Mouse (Mus musculus) gastrocnemius, postnatal 4 days (tissue): ENCODE measurements around the gene Tmtc1. TPM values are rescaled to one million over a fixed set of nuclear protein-coding genes. Genes with fewer than 3 reads are reported as not detected.

Experiments
- DNase-seq, 2 experiments: peaks; one replicate each; pipeline ENCODE4 v3.0.0; 2021 to 2022; ENCODE audit warnings: low spot score in 2 of 2, mixed read lengths in 2 of 2
- total RNA-seq, 2 experiments: library from RNA; stranded (reverse); gene quantifications; 2 replicates each; pipeline ENCODE4 v1.2.3; 2021

Tmtc1 gene
- total RNA-seq, 2 experiments from 2014 or later: 27.4 to 30.2 TPM

DNA sequence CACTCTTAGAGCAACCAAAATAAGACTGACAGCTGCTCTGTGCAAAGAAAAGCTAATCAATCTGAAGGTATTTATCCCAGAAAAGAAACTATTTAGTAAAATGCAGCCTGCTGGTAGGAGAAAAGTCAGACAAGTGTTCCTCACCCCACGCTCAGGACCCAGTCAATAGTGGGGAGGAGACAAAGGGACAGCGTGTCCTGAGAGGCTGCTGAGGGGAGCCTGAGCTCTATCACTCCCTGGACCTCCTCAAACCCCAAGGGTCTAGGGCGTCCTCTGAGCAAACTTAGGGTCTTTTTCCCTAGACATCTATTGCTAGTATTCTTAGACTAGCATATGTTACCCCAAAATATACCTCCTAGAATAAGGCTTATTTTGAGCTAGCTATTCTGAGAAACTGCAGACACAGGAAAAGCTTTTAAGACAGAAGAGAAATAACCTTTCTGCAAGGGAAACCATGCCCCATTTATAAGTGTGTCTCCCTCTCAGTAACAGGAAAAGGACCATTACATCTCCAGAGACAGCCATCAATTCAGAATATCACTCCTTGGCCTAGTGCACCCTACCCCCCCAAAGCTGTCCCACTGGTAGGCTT, 68.5 kb downstream of the Tmtc1 start:
- DNase-seq: no peak

DNA sequence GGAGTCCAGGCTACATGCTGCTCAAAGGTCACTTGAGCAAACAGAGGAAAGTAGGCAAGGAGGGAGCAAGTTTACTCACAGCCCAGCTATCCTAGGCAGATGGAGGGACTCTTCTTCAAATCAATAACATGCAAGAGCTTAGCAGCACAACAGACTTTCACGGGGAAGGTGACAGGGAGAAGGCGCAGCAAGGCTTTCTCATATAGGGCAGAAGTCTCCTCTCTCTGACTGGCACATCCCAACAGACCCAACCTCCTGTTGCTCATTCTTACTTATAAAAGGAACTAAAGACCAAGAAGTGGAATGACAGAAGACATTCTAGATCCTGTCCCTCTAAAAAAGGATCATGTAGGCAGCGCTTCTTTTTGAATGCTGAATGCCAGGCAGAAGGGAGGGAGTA, 69.2 kb downstream of the Tmtc1 start:
- DNase-seq: no peak

DNA sequence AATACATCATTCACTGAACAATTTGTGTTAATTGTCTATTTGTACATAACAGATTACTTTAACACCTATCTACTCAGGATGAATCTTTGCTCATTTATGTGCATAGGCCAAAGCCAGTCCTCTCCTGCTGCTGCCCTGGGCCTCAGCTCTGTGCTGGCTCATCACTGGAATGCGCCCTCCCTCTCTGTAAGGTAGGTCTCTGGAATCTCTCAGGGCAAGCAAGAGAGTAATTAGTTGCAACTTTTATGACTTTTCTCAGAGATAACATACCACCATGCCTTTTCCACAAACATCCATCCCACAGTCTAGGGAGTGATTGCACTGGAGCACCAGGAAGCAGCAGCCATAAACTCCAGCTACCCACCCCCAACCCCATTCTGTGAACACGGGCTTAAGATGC, 70.7 kb downstream of the Tmtc1 start:
- DNase-seq: no peak

DNA sequence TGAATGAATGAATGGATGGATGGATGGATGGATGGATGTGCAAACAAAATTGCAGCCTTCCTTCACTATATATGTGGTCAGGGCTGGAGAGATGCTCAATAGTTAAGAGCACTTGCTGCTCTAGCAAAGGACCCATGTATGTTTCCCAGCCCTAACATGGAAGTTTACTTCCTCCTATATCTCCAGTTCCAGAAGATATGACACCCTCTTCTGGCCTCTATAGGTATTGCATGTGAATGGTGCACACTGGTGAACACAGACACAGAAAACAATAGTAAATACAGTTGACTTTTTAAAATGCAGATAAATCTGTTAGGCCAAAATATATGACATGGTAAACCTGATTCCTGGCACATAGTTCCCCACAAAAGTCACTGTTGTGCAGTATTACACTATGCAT, 73.0 kb downstream of the Tmtc1 start:
- DNase-seq: no peak

DNA sequence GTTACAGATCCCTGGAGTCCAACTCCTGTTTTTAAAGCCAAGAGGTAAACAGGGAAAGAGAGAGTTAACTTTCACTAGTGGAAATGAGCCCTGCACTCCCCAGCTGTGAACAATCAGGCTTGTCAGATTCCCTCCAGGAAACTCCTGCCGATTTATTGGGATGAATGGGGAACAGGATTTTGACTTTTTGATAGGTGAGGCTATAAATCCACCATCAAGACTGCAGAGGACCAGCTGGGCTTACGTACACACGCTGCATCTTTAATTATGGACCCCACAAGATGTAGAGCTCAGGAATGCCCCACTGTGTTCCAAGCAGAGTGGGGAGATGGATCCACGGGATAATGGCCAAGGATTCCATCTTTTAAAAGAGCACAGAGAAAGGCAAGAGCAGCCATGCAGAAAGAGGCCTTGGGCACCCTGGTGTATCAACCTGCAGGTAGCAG, 77.1 kb downstream of the Tmtc1 start:
- DNase-seq: no peak

DNA sequence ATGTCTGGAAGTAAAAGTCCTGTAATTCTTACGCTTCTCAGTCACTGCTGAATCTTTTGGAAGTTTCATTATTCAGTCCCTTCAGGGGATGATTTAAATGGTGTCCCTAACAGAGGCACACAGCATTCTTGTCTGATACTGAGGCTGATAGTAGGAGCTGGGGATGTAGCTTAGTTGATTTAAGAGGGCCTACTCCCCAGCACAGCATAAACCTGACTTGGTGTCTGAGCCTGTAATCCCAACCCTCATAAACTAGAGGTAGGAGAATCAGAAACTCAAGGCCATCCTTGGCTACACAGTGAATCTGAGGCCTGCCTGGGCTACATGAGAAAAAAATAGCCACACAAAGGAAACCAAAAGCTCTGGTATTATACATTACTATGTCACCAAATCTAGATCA, 77.6 kb downstream of the Tmtc1 start:
- DNase-seq: no peak

DNA sequence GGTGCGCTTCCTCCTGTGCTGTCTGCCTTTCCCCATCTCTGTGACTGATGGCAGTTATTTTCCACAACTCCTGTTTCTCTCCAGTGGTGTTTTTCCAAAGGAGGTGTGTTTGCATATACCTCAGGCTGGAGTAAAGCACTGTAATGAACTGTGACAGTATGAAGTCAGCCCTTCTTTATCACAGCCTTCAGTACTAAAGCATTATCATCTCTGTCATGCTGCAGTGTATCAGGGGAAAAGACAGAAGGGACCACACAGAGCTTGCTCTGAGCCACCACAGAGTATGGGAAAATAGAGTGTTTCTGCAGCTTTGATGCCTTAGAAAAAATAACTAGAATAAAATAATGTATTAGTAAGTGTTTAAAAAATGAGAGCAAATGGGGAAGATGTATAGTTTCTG, 81.0 kb downstream of the Tmtc1 start:
- DNase-seq: no peak

DNA sequence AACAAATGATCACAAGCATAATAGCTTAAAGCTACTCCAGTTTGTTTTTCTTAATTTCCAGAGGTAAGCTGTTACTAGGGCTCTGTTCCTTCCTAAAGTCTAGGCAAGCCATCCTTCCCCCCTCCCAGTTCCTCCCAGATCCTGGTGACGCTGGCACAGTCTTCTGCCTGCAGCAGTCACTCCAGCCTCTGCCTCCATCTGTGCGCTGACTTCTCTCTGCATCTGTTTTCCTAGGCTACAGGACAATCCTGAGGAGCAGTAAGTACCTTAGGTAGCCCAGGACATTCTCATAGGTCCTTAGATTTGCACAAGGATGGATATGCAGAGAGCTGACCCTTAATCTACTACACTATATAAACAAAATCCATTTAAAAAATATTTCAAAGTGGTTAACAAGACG, 81.7 kb downstream of the Tmtc1 start:
- no peak for DNase-seq

DNA sequence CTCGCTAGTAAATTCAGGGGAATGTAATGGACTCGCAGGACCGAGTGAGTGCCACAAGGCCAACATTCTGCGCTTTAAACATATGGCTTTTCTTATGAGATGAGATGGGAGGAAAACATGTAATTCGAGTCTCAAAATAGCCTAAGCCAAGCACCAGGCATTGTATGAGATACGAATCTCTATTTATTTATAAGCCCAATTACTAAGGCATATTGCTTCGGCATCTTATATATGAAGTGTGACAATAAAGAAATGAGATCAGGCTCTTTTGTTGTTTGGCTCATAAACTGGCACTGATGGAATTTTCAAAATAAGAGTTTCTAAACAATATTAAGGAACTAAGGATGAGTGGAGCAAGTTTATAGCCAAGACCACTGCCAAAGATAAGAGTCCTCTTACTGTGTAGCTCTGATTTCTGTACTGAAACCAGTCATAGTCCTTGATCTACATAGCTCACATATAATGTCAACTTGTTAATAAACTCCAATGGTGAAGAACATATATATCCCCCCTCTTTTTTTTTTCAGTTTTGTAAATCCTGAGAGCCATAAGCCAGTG, 84.8 kb downstream of the Tmtc1 start:
- no peak for DNase-seq

DNA sequence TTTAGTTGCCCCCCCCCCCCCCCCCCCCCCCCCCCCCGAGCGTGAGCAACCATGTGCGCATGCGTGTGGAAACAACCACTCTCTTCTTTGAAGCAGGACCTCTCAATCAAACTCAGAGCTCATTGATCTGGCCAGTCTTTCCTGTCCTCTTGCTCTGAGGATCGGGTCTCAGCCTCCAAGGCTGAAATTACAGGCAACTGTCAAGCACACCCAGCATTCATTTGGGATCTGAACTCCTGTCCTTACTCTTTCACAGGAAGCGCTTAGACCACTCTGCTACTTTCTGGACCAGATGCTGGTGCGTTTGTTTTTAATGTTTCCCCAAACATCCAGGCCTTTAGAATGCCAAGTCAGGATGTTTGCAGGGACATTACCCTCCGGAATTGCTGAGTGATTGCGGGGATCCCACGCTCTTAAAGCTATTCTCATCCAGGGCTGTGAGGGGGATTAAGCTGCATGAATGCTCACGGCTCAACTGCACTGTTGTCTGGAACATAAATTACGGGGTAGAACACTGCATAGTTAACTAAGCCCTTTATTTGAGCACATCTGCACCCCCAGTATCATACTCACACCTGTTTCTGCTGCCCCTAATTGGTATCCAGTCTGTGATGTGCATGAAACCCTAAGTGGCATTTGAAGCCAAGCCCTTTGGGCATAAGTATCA, 85.5 kb downstream of the Tmtc1 start:
- DNase-seq: no peak

DNA sequence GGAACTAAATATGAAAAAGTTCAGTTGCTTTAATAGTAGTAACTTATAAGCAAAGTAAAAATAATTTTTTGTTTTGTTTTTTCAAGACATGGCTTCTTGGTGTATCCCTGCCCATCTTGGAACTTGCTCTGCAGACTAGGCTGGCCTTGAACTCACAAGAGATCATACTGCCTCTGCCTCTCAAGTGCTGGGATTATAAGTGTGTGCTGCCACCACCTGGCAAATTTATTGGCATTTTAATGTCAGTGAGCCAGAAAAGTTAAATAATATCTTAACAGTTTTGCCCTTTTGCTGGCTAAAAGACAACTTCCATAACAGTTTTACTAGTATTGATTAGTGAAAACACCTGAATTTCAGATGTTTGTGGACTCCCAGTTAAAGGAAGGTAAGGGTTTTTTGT, 88.0 kb downstream of the Tmtc1 start:
- DNase-seq: no peak

DNA sequence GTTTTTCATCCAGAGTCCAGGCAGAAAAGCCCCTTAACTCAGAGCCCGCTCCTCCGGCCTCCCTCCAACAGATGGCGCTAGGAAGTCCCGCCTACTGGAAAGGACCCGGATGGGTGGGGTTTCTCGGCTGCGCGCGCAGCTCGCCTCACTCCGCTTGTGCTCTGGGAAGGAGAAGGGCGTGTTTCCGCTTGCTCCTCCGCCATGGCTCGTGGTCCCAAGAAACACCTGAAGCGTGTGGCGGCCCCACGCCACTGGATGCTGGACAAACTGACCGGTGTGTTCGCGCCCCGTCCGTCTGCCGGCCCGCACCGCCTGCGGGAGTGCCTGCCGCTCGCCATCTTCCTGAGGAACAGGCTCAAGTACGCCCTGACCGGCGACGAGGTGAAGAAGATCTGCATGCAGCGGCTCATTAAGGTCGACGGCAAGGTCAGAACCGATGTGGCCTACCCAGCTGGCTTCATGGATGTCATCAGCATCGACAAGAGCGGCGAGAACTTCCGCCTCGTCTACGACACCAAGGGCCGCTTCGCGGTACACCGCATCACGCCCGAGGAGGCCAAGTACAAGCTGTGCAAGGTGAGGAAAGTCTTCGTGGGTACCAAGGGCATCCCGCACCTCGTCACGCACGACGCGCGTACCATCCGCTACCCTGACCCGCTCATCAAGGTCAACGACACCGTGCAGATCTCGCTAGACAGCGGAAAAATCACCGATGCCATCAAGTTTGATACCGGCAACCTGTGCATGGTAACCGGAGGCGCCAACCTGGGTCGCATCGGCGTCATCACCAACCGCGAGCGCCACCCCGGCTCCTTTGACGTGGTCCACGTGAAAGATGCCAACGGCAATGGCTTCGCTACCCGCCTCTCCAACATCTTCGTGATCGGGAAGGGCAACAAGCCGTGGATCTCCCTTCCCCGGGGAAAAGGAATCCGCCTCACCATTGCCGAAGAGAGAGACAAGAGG, 89.4 kb downstream of the Tmtc1 start:
- DNase-seq: peak; percentile 54 to 73

DNA sequence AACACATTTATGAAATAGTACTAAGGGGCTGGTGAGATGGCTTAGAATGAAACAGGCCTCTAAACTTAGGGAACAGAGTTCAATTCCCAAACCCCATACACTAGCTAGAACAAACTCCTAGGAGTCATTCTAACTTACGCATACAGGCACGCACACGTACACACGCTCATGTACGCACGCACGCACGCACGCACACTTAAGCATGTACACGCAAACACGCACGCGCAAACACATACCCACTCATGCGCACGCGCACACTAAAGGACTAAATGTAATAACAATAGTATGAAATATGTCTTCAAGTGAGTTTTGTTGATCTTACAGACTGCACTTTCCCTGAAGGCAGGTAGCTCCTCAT, 90.1 kb downstream of the Tmtc1 start:
- no peak for DNase-seq

DNA sequence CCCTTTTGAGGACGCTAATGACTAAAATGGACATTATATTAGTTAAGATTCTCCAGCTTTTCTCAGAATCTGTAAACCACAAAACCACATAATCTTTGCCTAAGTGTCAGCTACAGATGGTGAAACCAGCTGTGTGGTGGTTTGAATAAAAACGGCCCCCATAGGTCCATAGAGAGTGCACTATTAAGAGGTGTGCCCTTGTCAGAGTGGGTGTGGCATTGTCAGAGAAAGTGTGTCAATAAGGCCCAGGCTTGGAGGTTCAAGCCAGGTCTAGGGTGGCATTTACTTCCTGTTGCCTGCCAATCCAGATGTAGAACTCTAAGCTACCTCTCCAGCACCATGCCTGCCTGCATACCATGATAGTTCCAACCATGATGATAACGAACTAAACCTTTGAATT, 99.2 kb downstream of the Tmtc1 start:
- no peak for DNase-seq

DNA sequence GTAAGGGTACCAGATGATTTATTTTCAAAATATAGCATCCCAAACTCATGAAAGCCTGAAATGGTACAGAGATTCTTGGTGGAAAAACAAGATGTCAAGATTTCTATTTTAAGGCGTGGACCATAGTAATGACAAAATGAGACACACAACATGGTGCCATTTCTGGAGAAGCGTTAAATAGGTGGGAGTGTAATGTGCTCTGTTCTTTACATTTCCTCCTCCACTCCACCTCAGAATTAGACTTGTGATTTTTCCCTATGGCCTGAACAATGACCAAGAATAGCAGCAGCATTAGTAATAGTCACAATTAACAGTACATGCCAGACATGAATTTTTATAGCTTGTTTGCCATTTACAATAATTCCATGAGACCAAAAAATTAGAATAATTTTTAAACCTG, 102.0 kb downstream of the Tmtc1 start:
- DNase-seq: no peak

DNA sequence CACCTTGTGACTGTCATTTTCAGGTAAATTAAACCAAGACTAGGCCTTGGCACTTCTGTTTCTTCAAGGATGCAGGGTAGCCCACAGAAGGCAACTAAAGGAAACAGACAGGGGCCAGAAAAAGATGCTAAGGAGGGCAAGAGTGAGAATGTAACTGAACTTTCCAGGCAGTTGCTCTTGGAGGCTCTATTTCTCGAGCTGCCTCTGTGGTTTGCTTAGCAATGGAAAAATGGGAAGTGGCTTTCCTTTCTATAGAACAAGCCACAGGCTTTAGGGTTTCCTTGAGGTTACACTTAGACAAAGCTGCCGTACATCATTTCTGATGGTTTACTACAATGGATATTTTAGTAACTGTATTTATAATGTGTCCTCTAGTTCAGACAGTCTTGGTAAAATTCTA, 102.4 kb downstream of the Tmtc1 start:
- DNase-seq: no peak

DNA sequence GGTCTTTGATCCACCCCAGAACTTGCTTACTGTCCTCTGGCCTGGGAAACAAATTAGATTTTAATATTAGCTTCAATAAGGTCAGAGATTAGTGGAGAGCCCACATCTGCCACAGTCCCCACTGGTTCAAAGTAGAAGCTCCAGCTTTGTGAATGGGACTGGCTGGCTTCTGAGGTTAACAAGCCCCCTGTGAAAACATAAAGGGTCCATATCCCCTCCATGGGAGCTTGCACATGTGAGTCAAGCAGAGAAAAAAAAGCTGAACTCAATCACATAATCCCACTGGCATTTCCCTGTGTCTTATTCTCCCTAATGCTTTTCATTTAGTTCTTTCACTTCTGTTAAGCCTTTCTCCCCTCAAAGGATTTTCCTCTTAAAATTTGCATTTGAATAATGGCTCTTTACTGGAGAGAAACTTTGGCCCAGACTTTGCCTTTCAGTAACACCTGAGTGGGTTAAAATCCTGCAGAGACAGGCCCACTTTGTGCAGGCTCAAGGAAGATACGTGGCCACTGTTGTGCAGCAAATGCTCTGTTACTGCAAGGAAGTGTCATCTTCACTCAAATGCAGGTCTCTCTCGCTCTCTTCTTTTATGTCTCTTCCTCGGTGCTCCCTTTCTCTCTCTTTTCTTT, 105.7 kb downstream of the Tmtc1 start:
- DNase-seq: no peak

DNA sequence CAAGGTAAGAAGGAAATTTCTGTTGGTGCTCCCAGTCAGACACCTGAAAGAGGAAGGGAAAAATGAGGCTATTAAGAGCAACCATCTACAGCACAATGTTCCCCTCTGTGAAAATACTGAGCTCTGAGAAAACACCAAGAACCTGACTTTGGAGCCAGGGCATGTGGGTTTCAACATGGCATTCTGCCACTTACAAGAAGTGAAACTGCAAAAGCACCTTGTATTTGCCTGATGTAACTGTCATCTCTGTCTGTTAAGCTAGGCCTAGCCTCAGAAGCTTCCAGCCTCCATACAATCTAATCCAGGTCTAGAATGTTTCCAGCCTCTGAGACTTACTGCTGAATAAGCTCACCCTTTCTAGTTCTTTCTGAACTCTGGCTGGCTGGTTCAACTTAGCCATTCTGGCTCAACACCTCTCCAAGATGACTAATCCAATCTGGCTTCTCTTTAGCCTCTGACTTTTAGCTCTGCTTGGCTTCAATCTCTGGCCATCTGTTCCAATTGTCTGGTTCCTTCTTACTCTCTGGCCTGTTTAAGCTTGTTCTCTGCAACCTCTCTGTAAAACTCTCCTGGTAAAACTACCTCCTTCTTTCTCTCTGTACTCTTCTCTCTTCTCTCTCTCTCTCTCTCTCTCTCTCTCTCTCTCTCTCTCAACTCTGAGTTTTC, 107.8 kb downstream of the Tmtc1 start:
- DNase-seq: no peak

DNA sequence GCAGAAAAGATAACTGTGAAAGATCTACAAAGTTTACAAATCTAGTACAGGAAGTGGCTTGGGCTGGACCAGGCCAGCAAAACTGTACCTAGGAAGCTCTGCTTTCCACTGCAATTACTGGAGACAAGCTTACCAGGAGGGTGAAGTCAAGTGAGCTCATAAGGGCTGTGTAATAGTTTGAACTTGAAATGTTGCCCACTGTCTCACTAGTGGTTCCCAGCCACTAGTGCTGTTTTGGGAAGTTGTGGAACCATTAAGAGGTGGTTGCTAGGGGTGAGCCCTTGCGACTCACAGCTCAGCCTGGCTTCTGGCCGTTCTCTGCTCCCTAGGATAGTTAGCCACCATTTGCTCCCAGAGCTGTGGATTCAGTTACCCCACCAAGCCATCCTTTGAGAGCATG, 112.3 kb downstream of the Tmtc1 start:
- DNase-seq: no peak

DNA sequence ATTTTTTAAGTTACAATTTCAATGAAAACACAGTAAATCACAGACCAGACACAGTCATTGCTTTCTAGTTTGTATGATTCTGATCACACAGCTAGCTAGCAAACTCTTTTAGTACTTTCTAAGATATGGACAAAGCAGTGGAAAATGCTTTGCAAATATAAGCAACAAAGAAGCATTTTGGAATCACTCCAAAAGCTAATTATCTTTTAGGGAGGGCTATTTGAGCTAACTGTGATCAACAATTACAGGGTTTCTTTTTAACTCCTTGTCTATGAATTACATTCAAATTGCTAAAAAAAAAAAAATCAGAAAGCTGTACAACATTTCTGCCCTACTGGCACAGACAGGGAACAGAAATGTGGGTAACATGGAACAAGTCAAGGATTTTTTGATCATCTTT, 114.2 kb downstream of the Tmtc1 start:
- DNase-seq: no peak

DNA sequence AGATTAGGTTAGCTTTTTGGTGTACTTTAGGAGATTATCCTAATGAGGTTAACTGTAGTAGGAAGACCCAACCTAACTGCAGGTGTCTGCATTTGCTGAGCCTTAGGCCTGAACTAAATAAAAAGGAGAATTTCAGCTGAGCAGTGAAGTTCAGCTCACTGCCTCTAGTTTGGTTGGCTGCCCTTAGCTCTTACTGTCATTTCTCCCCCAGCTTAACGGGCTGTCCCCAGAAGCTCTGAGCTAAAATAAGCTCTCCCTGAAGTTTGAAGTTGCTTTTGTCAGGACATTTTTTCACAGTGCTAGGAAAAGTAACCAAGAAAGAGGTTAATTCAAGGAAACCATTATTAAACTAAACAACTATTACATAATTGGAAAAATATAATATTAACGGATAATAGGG, 115.3 kb downstream of the Tmtc1 start:
- DNase-seq: no peak
